Mouse (Mus musculus) ES-E14 (cell line): ENCODE measurements around the gene Izumo1.

Source experiments
- CHD2 ChIP-seq: IDR thresholded peaks from 2 replicates; pipeline ENCODE4 v1.6.1; 2014; ENCODE audit warnings: mild to moderate bottlenecking, low read depth, low read length, inconsistent platforms
- MAFK ChIP-seq: IDR thresholded peaks from 2 replicates; pipeline ENCODE4 v1.6.1; 2014; ENCODE audit warnings: mild to moderate bottlenecking, low read depth, low read length, inconsistent platforms; ENCODE audit not compliant: insufficient read depth
- ZC3H11A ChIP-seq: IDR thresholded peaks from 2 replicates; pipeline ENCODE4 v1.6.1; 2012; ENCODE audit warnings: low read depth, mild to moderate bottlenecking, inconsistent platforms, low read length, borderline replicate concordance
- ZNF384 ChIP-seq: IDR thresholded peaks from 2 replicates; pipeline ENCODE4 v1.6.1; 2012; ENCODE audit warnings: low read depth, low read length, inconsistent platforms

DNA sequence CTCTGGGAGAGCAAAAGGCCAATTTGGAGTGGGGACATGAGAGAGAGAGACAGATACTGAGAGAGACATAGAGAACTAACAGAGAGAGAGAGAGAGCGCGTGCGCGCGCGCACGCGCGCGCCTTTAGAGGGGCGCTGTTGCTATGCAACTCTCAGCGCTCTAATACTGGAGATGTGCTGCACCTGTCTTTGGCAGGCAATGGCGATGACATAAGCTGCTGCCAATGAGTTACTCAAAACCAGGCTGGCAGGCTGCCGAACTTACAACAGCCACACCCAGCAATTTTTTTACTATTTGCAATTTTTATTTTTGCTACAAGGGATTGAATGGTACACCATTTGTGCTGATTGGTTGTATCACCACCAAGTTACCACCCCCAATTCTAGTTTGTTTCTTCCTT is 46.1 kb downstream of the Izumo1 start:
- TF ChIP-seq ZC3H11A (no peak), ZNF384 (no peak), MAFK (no peak), CHD2 (no peak)
